Mouse (Mus musculus): ENCODE measurements around the gene Slc41a1.

GRCm38 (mm10) chr1:131820887-131821328 is 6.4 kb upstream of the Slc41a1 start:
- no peak for TF ChIP-seq POLR2A (IDR thresholded peaks at IDR 0.05; ENCODE audit: insufficient read depth, low read depth, low read length)
- no peak for TF ChIP-seq CTCF (IDR thresholded peaks at IDR 0.05)
